Mouse (Mus musculus) heart, postnatal 25 days (tissue): ENCODE results near the gene Phox2a. TPM values are rescaled to one million over a fixed set of nuclear protein-coding genes. Genes with fewer than 3 reads are reported as not detected.

Source experiments
- DNase-seq: peaks from one replicate; pipeline ENCODE4 v3.0.0; 2022; ENCODE audit warnings: low spot score
- intact Hi-C: fragments of 180-260 bp; cut with DNase I; formaldehyde crosslinking; loops from one replicate; pipeline ENCODE4 v1.15.1; 2025
- total RNA-seq, 2 experiments: library from RNA; stranded (reverse); gene quantifications; 2 replicates each; pipeline ENCODE4 v1.2.3; 2021

The Phox2a gene
- total RNA-seq, 2 experiments from 2014 or later: 0.26 to 0.42 TPM

DNA sequence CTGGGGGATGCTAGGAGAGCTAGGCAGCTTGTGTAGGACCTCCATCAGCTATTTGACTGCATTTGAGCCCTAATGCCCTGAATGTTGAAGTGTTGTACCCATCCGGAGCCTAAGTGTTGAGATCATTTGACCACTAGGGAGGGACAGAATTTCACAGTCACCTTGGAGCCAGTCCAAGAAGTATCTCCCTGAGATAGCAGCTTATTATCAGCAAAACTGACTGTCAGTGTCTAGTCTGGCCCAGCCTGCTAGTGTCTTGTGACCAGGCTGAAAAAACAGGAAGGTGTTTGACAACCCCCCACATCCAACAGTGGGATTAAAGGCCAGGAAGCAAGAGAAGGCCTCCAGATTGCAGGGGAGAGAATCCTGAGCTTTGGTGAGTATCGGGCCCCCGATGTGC, 53.2 kb downstream of the Phox2a start:
- DNase-seq: no peak
- intact Hi-C loops: no loop called here

Other genes with a start within 250 kb of the Phox2a start
- gene Art2b, start 232.7 kb upstream of the Phox2a start, total RNA-seq: not detected
- 10 to 100 TPM; 59.7 to 62.6 TPM for gene Clpb, start 154.7 kb upstream of the Phox2a start, total RNA-seq
- 100 to 1,000 TPM; 145 to 148 TPM for gene Inppl1, start 19.9 kb downstream of the Phox2a start, total RNA-seq
- 1 to 10 TPM; 5.5 to 6.8 TPM for gene Folr2, start 38.9 kb downstream of the Phox2a start, total RNA-seq
- 10 to 100 TPM; 16.5 to 17.9 TPM for gene Anapc15, start 45.4 kb downstream of the Phox2a start, total RNA-seq
- under 1 TPM; 0.26 to 0.59 TPM for gene Folr1, start 52.5 kb downstream of the Phox2a start, total RNA-seq
- 100 to 1,000 TPM; 105 to 111 TPM for gene Lamtor1, start 87.6 kb downstream of the Phox2a start, total RNA-seq
- not detected for gene Tomt, start 88.0 kb downstream of the Phox2a start, total RNA-seq
- gene Lrrc51, start 115.6 kb downstream of the Phox2a start, total RNA-seq: 1 to 10 TPM; 3.3 to 4.1 TPM
- gene Numa1, start 115.8 kb downstream of the Phox2a start, total RNA-seq: 10 to 100 TPM; 88.4 to 93.0 TPM
- 1 to 10 TPM; 6.5 to 6.8 TPM for gene Il18bp, start 200.4 kb downstream of the Phox2a start, total RNA-seq
- gene Rnf121, start 247.2 kb downstream of the Phox2a start, total RNA-seq: 10 to 100 TPM; 20.9 to 22.8 TPM
- gene Xndc1, start 247.2 kb downstream of the Phox2a start, total RNA-seq: 1 to 10 TPM; 9.4 to 9.6 TPM
- under 1 TPM; 0.91 to 0.92 TPM for gene Xntrpc, start 247.4 kb downstream of the Phox2a start, total RNA-seq